Mouse (Mus musculus) CD4-positive, CD25-positive, alpha-beta regulatory T cell, adult 4 months (primary cell): ENCODE data around the gene 1700019N19Rik. TPM values are rescaled to one million over a fixed set of nuclear protein-coding genes. Genes with fewer than 3 reads are reported as not detected.

Experiments
- ATAC-seq: one replicate; pipeline ENCODE4 v1.8.0; 2017
- polyA plus RNA-seq, 2 experiments: library from polyadenylated mRNA; unstranded; fragments of 100-300 nt; shearing (Covaris generic); gene quantifications; one replicate each; pipeline ENCODE4 v1.2.1; 2017

1700019N19Rik gene
- polyA plus RNA-seq = not detected

DNA sequence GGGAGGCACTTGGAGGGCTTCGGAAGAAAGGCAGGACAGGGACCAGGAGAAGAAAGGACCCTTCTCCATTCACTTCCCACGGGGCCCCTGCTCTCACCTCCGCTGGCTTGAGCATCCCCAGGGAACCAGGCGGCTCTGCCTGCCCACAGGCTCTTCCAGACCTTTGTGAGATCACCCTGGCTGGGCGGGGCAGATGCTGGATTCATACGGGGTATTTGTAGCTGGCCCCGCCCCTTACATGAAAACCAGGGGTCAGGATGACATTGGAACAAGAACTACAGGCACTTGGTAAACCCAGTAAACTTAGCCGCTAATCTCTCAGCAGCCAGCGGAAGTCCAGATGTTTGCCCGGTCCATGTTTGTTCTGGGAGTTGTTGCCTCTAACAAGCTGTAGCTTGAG, at the start of gene 1700019N19Rik:
Gene 1700019N19Rik, minus strand, starts transcription at position 178 of the 400 bp plus-strand sequence.
- ATAC-seq = no peak

DNA sequence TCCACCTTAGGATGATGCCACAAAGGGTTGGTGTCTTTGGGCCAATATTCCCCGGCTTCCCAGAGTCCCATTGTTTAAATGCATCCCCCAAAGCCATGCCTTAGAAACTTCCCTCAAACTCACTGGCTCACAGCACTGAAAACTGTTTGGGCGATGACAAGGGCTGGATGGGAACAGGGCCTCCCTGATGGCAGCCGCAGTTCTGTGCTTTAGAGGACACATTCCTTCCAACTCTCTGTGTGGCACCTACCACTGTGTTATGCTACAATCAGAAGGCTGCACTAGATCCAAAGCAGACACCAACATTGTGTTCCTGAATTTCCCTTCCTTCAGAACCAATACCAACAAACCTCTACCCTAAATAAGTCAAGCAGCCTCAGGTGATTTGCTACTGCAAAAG, 49.3 kb upstream of the 1700019N19Rik start:
- ATAC-seq = no peak

DNA sequence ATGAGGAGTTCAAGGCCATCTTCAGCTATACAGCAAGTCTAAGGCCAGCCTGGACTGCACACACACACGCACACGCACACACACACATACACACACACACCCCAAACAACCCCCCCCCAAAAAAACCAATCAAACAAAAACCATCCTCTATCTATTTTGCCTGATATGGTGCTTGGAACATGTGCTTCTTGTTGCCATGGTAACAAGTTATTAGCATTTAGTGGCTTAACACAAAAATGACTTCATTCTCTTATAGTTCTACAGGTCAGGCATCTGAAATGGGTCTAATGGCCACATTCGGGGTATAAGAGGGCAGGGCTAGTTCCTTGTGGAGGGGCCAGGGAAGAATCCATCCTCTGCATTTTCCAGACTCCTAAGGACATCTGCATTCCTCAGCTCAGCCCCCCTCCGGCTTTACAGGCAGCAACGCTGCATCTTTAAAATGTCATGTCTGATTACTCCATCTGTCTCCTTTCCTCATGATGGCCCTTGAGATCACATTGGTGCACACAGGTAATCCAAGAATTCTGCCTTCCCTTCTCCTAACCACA, 46.5 kb upstream of the 1700019N19Rik start:
- ATAC-seq = no peak

DNA sequence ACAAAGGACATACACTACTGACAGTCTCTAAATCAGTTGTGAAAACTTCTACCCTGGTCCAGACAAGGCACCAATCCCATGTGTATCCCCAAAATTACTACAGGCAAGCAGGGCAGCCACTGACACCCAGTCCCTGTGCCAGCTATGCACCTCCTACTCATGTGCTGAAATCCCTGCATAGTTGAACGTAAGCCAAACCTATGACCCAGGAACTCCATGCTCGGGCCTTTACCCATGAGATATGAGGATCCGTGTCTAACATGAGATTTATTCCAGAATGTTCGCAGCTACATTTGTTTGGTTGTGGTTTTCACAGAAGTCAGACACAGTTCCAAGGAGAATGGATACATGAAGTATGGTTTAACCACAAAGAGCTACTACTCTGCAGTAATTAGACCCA, 45.5 kb upstream of the 1700019N19Rik start:
- no peak for ATAC-seq

DNA sequence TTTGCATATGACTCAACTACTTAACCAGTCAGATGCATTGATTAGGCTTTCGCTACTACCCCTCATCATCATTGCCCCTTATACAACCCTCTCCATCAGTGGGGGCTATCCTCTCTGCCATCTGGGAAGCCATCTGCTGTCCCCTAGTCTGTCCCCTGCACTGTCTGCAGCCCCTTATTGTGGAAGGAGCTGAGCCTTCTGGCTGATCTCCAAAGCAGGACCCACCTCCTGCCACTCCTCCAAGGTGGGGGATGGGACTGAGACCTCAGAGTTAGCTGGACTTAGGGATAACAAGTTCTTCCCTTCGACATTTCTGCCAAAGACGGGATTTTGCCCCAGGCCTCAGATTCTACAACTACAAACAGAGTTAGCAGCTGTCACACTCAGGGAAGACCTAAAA, 45.1 kb upstream of the 1700019N19Rik start:
- no peak for ATAC-seq

DNA sequence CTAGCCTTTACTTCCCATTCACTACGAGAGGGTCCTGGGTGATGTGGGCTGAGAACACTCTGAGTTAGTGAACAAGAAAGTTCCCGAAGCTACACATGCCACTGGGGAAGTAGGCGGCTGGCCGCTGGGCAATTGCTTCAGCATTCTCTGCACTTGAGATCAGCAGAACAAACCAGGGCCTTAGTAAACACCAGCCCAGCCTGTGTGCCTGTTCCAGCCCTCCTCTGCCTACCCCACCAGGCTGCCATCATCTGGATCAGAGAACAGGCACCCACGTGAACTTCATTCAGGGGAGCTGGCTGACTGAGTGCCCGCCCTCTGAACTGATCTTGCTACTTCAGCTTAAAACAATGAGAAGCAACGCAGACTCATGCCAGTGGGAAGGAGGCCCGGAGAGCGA, 44.4 kb upstream of the 1700019N19Rik start:
- no peak for ATAC-seq

DNA sequence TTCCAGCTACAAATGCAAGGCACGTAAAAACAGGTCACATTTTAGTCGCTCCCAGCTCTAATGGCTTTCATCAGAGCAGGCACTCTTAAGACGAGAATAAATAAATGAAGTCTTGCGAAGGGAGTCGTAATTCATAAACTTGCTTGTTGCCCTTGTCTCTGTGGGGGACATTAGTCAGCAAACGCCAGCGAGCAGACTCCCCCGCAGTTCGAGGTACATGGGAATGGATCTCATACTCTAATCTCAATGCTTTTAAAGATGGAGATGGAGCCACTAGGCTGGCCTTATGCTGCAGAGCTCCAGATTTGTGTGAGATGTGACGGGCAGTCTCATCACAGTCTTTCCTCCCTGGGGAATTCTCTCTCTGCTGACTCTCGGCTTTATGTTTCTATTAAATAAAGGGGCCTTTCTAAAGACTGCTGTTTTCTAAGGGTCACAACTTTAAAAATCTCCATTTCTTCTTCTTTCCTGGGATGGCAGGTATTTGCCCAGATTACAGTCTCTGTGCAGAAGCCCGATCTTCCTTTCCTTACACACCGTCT, 39.4 kb upstream of the 1700019N19Rik start:
- no peak for ATAC-seq

DNA sequence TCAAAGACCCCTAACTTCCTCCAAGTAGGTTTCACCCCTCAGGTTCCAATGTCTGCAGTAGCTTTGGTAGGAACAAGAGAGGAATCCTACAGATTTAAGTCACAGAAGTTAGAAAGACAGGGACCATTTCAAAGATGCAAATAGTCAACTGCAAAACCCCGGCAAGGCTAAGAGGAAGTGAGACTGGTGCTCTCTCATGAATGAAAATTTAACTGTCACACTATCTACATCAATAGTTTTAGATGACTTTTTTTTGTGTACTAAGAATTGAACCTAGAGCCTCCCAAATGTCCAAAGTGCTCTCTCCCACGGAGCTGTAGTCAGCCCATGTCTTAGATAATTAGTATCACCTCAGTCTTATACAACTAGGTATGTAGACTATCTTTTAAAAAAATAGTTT, 38.7 kb upstream of the 1700019N19Rik start:
- ATAC-seq = no peak

DNA sequence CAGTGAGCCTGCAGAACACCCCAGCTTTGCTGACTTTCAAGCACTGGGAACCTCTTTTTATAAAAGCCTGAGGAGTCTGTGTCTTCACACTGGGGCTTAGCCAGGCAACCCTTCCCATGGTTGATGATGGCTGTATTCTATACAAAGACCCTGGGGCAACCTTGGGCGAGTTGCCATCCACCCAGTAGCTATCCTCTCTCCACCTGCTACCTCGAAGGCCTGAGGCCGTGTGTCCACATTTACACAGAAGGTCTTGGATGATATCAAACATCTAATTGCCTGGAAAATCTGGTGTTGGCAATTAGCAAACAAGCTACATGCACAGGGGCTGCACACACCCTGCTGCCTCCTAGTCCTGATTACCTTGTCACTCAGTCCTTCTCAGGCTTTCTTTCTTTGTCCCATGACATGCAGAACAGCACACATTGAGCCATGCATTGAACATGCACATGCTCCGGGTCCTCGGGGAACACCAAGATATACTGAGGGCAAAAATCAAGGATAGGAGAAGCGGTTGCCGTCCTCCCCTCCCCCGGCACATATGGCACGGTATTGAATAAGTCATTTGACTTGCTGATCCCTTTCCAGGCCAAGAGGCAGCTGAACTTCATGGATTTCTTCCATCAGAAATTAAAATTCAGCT, 37.1 kb upstream of the 1700019N19Rik start:
- no peak for ATAC-seq

DNA sequence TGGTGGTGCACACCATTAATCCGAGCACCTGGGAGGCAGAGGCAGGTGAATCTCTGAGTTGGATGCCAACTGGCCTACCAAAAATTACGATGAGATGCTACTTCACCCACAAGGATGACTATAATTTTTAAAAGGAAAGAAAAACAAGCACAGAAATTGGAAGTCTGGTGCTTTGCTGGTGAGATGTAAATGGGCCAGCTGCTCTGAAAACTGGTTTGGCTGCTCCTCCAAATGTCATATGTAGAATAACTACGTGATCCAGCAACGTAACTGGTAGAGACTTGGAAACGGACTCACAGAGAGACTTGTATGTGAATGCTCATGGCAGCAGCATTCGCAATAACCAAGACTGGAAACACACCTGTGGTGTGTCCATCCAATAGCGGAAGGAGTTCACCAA, 35.9 kb upstream of the 1700019N19Rik start:
- no peak for ATAC-seq

DNA sequence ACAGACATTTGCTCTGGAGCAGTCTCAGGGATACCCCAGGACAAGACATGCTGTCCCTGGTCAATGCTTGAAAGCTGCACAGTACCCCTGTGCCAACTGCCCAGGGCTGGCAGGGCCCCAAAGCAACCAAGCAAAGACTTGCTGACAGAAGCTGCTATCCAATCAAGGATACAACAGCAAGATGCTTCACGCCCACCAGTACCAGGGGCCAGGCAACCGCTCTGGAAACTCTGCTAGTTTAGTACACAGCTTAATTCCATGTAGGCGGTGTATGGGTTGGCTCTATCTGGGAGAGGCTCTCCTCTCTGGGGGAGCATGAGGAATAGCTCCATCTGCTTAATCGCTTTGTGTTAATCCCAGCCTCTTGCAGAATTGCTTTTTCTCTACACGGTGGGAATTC, 35.3 kb upstream of the 1700019N19Rik start:
- ATAC-seq = no peak

DNA sequence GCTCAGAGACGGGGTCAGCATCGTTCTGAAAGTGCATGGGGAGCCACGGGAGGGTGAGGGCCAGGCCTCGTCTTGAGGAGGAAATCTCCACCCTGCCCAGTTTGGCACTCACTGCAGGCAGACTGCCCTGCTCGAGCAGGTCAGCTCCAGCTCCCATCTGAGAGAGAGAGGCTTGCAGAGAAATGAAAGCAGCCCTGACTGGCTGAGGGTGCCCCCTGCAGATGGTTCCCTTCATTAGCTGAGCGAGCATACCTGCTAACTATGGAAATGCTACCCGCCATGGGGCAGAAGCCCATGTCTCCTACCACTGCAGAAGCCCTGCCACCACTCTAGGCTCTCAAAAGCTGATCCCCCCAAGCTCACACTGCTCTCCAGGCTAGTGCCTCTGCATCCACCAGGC, 33.4 kb upstream of the 1700019N19Rik start:
- no peak for ATAC-seq

DNA sequence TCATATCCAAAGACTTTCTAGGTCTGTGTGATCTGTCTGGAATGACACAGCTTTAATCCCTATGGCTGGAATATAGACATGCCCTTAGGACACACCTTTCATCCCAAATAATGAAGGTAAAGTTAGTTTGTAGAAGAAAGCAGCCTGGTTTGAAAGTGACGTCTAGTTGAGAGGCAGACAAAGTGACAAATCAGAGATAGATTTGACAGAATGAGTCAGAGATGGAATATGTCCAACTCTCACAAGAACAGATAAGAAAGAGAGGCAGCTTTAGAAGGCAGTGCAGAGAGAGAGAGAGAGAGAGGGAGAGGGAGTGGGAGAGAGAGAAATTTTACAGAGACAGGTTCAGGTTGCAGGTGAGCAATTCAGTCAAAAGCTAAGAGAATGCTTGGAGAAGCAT, 30.1 kb upstream of the 1700019N19Rik start:
- no peak for ATAC-seq

DNA sequence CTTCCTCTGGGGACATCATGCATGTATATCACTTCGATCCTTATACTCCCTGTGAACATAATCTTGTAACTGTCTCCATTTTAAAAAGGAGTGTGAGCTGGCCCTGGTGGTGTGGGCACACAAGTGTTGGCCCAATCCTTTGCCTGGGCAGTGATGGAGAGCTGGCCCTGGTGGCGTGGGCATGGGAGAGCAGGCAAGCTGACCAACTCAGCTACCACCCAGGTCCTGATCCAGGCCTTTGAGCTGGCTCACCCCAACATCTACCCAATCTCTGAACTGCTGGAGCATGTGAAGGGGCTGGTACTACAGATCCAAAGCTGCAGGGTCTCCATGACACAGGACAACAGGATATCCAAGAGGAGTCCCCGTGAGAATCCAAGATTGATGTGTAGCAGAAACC, 29.0 kb upstream of the 1700019N19Rik start:
- ATAC-seq = no peak

DNA sequence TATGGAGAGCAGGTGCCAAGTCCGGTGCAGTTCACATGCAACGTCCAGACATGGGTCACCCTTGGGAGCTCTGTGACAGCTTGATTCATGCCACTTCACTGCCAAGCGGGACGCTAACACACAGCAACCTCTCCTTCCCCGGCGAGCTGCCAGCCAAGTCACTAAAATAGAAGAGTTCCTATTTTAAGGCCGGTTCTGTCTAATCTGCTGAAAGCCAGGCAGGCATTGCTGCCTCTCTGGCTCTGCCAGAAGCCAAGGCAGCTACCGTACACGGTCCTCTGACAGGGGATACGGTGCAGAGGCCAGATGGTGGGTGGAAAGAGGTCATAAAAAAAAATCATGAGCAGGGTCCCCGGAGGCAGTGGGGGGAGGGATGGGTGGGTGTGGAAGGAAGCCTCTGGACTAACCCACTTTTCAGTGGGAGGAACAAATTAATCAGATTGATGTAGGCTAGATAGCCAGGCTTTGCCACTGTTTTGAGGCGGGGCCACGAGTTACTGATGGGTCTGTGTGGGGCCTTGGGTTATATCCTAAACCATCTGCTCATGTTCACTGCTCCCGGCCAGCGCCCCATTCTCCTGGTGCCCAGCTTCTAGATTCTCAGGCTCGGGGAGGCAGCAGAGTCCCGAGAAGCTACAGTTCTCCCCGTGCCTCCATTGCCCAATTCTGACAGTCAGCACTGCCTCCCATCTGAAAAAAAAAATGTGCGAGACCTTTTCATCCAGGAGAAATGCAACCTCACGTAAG, 28.4 kb upstream of the 1700019N19Rik start:
- ATAC-seq = no peak

DNA sequence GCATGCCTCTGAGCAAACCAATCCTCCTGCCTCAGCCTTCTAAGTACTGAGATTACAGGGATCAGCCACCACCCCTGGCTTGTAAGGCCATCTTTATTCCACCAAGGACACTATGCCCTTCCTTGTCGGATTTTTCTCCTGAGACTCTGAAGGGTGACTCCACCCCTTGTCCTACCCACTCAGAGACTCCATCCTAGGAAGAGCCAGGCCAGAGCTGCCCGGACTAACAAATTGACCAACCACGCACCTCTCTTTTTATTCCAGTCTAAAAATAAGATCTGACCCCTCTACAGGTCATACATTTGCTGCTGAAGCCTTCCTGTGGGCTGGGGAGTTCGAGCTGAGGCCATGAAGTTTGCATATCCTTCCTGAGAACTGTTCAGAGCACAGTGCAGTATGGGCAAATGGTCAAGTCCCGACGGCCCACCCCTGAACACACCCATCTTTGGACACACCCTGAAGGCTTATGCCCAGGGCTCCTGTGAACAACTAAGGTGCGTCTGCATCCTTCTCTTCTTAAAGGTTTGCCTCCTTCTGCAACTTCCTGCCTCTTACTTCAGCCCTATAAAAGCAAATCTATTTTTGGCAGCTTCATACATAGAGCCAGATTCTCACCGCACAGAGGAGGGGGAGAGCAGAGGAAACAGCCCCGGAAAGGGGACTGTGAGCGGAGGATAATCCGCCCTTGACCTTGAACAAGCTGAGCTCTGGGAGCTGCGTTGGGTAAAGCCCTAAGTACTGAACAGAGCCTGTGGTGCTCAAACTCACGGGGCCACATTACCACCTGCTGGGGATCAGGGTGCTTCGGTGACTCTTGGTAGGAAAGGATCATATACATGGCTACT, 24.5 kb upstream of the 1700019N19Rik start:
- peak; percentile 47 for ATAC-seq

DNA sequence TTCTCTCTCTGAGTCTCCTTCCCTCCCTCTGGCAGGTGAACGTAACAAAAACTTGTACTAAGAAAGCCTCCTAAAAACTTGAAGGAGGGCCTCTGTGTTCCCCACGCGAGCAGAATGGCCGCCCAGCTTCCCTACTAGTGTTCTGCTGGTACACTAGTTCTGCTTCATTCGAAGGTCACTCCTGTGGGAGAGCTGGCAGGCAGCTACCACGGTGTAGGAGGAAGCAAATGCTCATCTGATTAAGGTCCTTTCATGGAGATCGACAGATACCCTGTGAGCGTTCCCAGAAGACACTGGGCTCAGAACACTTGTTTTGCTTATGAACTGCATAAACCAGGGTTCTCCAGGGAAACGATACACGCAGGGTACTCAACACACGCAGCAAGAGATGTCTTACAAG, 23.1 kb upstream of the 1700019N19Rik start:
- no peak for ATAC-seq

DNA sequence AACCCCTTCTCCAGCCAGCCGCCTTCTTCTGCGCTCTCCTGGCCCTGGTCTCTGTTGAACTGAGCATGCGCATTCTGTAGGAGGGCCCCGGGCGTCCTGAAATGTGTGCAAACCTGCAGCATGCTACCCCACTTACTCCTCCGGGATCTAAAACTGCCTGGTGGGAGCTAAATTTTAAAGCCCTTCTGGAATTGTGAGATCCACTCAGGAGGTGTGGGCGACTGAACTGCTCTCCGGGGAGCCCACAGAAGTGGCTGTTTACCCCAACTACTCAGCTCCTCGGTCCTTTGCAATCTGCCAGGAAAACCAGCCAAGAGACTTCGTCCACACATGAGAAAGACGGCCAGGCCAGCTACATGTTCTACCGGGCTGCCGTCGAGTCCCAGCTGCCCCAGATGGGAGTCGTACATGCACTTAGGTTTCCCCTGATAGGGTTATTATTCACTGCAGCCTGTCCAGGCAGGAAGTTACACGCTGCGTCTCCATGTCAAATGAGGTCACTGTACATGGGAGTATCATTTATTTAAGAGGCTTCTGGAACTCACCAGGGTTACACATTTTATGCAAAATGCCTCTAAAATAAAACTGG, 22.3 kb upstream of the 1700019N19Rik start:
- ATAC-seq = no peak

DNA sequence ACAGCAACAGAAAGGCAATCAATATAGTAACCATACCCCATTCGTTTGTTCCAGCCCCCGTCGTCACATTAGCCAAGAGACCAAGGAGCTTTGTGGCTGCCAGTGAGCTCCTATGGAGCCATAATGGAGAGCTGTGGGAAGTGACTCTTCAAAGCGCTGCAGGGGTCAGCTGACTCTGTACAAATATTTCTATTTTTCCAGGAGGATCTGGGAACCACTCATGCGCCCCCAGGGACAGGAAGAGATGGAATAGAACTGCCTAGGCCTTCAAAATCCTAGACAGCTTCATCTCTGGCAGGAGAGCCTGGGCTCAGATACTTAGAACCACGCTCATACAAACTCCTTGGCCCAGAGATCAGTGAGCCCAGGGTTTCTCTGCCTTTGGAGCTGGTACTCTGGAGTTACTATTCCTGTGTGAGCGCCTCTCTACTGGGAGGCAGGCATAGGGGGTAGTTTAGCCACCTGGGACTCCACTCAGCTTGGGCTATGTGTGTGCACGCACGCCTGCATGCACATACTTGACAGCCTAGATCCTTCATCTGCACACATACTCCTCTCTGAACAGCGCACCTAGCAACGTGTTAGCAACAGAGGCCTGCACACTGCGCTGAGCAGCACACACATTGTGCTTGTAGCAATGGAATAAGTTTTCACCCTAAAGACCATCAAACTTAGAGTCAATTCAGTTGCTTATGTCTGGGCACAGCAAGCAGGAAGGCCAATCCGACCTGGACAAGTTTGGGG, 21.1 kb upstream of the 1700019N19Rik start:
- no peak for ATAC-seq

DNA sequence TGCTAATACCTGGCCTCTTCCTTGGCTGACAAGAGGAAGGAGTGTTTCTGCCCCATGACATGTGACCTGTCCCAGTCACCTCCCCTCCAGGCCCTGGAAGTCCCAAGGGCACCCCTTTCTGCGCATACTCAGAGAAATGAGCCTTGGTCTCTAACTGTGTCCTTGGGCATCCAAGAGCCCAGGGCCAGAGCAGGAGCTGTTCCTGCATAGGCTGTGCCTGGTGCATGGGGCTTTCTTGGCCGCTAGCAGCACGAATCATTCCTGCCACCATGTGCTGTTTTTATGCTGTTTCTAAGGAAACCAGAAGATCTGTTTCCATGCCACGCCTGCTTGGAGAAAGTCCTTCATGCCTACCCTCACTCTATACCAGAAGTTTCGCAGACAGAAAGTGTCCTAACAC, 16.3 kb upstream of the 1700019N19Rik start:
- no peak for ATAC-seq

DNA sequence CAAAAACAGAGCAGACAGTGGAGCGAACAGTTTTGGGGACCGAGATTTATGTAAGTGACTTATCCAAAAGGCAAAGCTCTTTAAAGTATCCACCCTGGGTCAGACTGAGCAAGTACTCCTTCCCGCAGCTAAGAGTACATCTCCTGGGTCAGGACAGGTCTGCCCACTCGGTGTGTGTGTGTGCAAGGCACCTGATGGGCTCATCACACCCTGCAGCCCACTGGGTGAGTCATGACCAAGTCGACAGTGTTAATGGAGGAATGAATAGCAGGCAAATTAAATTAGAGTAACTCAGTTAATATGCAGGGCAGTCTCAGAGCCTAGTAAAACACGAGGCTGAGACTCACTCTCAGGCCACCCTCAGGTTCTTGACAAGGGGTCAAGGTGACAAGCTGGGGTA, 14.6 kb upstream of the 1700019N19Rik start:
- ATAC-seq = no peak

DNA sequence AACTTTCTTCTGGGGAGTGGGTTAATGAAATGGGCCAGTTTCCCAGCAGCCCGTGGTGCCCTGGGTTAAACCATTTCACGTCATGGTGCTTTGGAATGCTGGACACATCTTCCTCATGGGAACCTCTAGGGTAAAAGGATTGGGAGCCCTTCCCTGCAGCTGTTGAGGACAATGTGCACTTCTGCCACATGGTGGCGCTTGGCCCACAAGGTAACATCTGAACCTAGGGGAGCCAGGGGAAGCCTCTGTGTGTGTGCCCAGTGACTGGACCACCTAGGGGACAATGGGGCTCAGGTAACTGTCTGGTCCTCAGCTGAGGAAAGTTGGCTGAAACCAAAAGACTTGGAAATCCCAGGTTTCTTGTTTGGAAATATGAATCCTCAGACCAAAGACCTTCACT, 12.1 kb upstream of the 1700019N19Rik start:
- no peak for ATAC-seq
